Mouse (Mus musculus) midbrain, embryonic 11.5 days (tissue): ENCODE measurements around the gene Hist1h2bh. TPM values are rescaled to one million over a fixed set of nuclear protein-coding genes. Genes with fewer than 3 reads are reported as not detected.
"Not testable (repeated sequence)": the region's sequence is repeated elsewhere in the genome, so short reads cannot be mapped to it uniquely, and the experiment has no call there.

Source experiments
- ATAC-seq: fragments of 200-750 bp; cut with Nextera tagmentation; 2 replicates; pipeline ENCODE4 v1.8.0; 2017; ENCODE audit warnings: moderate TSS enrichment, moderate library complexity; ENCODE audit not compliant: low FRiP score
- DNase-seq: peaks from one replicate; pipeline ENCODE4 v3.0.0; 2015; ENCODE audit warnings: low spot score; ENCODE audit errors: missing footprints
- H3K27ac ChIP-seq: fragments of 300-500 bp; sonication (generic); 2 replicates; pipeline ENCODE4 v1.5.1; 2014; ENCODE audit warnings: low read depth, low read length
- H3K27me3 ChIP-seq: fragments of 300-500 bp; sonication (generic); 2 replicates; pipeline ENCODE4 v1.6.1; 2014; ENCODE audit warnings: mild to moderate bottlenecking, low read length, moderate library complexity, mixed read lengths; ENCODE audit not compliant: control insufficient read depth, insufficient read depth
- H3K36me3 ChIP-seq: fragments of 300-500 bp; sonication (generic); 2 replicates; pipeline ENCODE4 v1.6.1; 2014; ENCODE audit warnings: mild to moderate bottlenecking, low read length, moderate library complexity, mixed read lengths; ENCODE audit not compliant: control insufficient read depth, insufficient read depth
- H3K4me1 ChIP-seq: fragments of 300-500 bp; sonication (generic); 2 replicates; pipeline ENCODE4 v1.6.1; 2014; ENCODE audit warnings: low read length; ENCODE audit not compliant: control insufficient read depth, insufficient read depth
- H3K4me2 ChIP-seq: fragments of 300-500 bp; sonication (generic); 2 replicates; pipeline ENCODE4 v1.6.1; 2014; ENCODE audit warnings: mild to moderate bottlenecking, moderate library complexity
- H3K4me3 ChIP-seq: fragments of 300-500 bp; sonication (generic); 2 replicates; pipeline ENCODE4 v1.5.1; 2014; ENCODE audit warnings: low read depth, low read length
- H3K9ac ChIP-seq: fragments of 300-500 bp; sonication (generic); 2 replicates; pipeline ENCODE4 v1.6.1; 2014; ENCODE audit warnings: low read length
- H3K9me3 ChIP-seq: fragments of 300-500 bp; sonication (generic); 2 replicates; pipeline ENCODE4 v1.6.1; 2016; ENCODE audit warnings: low read length; ENCODE audit not compliant: control insufficient read depth
- whole genome bisulfite sequencing: fragments of 180-500 bp; shearing (Covaris S2); extraction: QIAGEN DNeasy Blood & Tissue Kit; methylation state at CpG from one replicate; pipeline ENCODE4 v1.1.7; 2014; 5-methylcytosine and 5-hydroxymethylcytosine counted together
- polyA plus RNA-seq: library from polyadenylated mRNA; unstranded; fragments of >200 nt; fragmentation: Nextera tagmentation; extraction: Ambion mirVana; gene quantifications from 2 replicates; pipeline ENCODE4 v1.2.1, GENCODE M21; 2014

Hist1h2bh gene
- polyA plus RNA-seq, 1 experiment from 2014 or later: 0.44 TPM

DNA sequence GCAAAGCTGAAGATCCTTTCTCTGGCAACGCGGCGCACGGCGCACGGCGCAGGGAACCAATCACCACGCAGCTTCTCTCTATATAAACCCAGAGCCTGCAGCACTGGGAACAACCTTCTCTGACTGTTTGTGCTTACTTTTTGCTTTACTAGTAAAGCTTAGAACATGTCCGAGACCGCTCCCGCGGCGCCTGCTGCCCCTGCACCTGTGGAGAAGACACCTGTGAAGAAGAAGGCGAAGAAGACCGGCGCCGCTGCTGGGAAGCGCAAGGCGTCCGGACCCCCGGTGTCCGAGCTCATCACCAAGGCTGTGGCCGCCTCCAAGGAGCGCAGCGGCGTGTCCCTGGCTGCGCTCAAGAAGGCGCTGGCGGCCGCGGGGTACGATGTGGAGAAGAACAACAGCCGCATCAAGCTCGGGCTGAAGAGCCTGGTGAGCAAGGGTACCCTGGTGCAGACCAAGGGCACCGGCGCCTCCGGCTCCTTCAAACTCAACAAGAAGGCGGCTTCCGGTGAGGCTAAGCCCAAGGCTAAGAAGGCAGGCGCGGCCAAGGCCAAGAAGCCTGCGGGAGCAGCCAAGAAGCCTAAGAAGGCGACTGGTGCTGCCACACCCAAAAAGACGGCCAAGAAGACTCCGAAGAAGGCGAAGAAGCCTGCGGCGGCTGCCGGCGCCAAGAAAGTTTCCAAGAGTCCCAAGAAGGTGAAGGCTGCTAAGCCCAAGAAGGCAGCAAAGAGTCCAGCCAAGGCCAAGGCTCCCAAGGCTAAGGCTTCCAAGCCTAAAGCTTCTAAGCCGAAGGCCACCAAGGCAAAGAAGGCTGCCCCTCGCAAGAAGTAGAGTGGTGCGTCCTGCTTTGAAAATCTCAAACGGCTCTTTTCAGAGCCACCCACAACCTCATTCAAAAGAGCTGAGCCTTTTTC, 12.0 kb upstream of the Hist1h2bh start:
- WGBS: under 1% methylated on average over 49 of the region's 54 CpGs
- Histone ChIP-seq H3K4me2 (peak overlapping the region; percentile 93), H3K4me1 (peaks cover 9% of the 10 kb centered on the region), H3K36me3 (no peaks in the 10 kb centered on the region), H3K27ac (peak overlapping the region; percentile 98), H3K27me3 (no peaks in the 10 kb centered on the region), H3K4me3 (peak overlapping the region; percentile 57), H3K9ac (peak overlapping the region; percentile 89), H3K9me3 (no peaks in the 10 kb centered on the region)
- DNase-seq (peak; percentile 98), ATAC-seq (peak; percentile 87)

DNA sequence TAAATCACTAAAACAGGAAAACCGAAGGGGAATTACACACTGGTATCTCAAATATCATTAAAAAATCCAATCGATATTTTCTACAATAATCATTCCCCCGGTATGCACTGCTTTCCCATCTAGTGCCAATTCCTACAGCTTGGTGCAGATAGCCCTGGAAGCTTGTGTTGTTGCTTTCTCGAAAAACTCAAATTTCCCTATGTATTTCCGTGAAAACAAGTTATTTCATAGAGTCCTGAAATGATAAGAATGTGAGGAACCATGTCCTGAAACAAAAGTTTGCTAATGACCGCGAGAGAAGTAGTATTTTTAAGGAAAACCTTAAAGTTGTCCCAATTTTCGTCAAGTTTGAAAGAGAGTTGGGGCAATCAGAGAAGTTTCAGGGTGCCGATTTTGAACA, 11.2 kb upstream of the Hist1h2bh start:
- 27% methylated on average over 9 of the region's 9 CpGs for WGBS
- H3K27ac ChIP-seq: peak overlapping the region; percentile 98
- peak; percentile 93 for DNase-seq
- no peaks in the 10 kb centered on the region for H3K36me3 ChIP-seq
- H3K27me3 ChIP-seq: no peaks in the 10 kb centered on the region
- H3K9ac ChIP-seq: peak overlapping the region; percentile 89
- peaks cover 9% of the 10 kb centered on the region for H3K4me1 ChIP-seq
- peak overlapping the region; percentile 57; the same call in 1 of the 2 replicates for H3K4me3 ChIP-seq
- H3K9me3 ChIP-seq: no peaks in the 10 kb centered on the region
- peak overlapping the region; percentile 93 for H3K4me2 ChIP-seq
- ATAC-seq: no peak

DNA sequence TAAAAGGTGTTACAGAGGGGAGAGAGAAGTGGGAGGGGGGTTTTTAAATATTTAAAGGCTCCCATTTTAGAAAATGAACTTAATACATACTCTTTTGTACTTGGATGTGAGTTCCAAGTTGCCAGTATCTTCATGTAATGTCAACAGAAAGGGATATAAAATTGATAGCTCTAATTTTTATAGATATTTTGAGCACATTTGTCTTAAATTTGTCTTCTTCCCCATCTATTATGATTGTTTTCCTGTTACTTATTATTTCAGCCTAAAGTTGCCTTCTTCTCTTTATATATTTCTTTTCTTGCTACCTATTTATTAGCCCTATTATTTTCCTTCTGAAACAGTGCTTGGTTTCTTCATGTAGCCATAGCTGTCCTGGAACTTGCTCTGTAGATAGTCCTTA, 9.8 kb upstream of the Hist1h2bh start, which contains the start of gene Hist1h1d:
Gene Hist1h1d (plus strand): TSS at position 301 of the 400 bp plus-strand sequence.
- DNase-seq (no peak), ATAC-seq (no peak)
- Histone ChIP-seq H3K9ac (peak within 1 kb of the TSS; percentile 89; the same call in 1 of the 2 replicates), H3K4me2 (peak within 1 kb of the TSS; percentile 93; the same call in 1 of the 2 replicates), H3K4me3 (no peak within 1 kb of the TSS), H3K27ac (peak within 1 kb of the TSS; percentile 98), H3K4me1 (peaks cover 9% of the 10 kb centered on the region), H3K27me3 (no peaks in the 10 kb centered on the region), H3K36me3 (no peaks in the 10 kb centered on the region), H3K9me3 (no peaks in the 10 kb centered on the region)

GRCm38 (mm10) chr13:23551931-23552914, 9.0 kb upstream of the Hist1h2bh start:
- Histone ChIP-seq H3K4me1 (peaks cover 9% of the 10 kb centered on the region), H3K4me2 (peak overlapping the region; percentile 51), H3K36me3 (no peaks in the 10 kb centered on the region), H3K27me3 (no peaks in the 10 kb centered on the region), H3K27ac (peak overlapping the region; percentile 90), H3K4me3 (0 out of 2 replicates have a peak overlapping the region, but pooled peaks have one; percentile 32), H3K9ac (peak overlapping the region; percentile 47; the same call in 1 of the 2 replicates), H3K9me3 (no peaks in the 10 kb centered on the region)
- 56% methylated on average over 8 of the region's 8 CpGs for WGBS
- ATAC-seq: no peak
- peak; percentile 91 for DNase-seq

- not testable (repeated sequence) for H3K27me3 ChIP-seq
- H3K4me3 ChIP-seq: peak within 1 kb of the TSS; percentile 32
- under 1% methylated on average over 46 of the region's 47 CpGs for WGBS
Observed at GRCm38 (mm10) chr13:23551146-23551834, 8.1 kb upstream of the Hist1h2bh start, which contains the start of gene Hist1h4f. Gene Hist1h4f (minus strand): TSS chr13:23551648.

GRCm38 (mm10) chr13:23550761-23551145, 7.6 kb upstream of the Hist1h2bh start:
- WGBS: 10% methylated on average over 3 of the region's 3 CpGs
- ATAC-seq (no peak), DNase-seq (peak; percentile 95)
- H3K36me3 ChIP-seq: no peaks in the 10 kb centered on the region
- no peaks in the 10 kb centered on the region for H3K9me3 ChIP-seq
- H3K4me1 ChIP-seq: peaks cover 10% of the 10 kb centered on the region
- peak overlapping the region; percentile 90 for H3K27ac ChIP-seq
- no peaks in the 10 kb centered on the region for H3K27me3 ChIP-seq
- peak overlapping the region; percentile 32 for H3K4me3 ChIP-seq
- peak overlapping the region; percentile 51 for H3K4me2 ChIP-seq
- H3K9ac ChIP-seq: peak overlapping the region; percentile 69

More at GRCm38 (mm10) chr13:23551146-23551834, 8.1 kb upstream of the Hist1h2bh start, which contains the start of gene Hist1h4f:
- peak within 1 kb of the TSS; percentile 69 for H3K9ac ChIP-seq
- peak within 1 kb of the TSS; percentile 51 for H3K4me2 ChIP-seq
- peak within 1 kb of the TSS; percentile 90 for H3K27ac ChIP-seq
- ATAC-seq (peak; percentile 80), DNase-seq (peak; percentile 100)
- not testable (repeated sequence) for H3K36me3 ChIP-seq, H3K4me1 ChIP-seq, H3K9me3 ChIP-seq

GRCm38 (mm10) chr13:23546694-23547093, 3.5 kb upstream of the Hist1h2bh start:
- Histone ChIP-seq H3K27me3 (no peaks in the 10 kb centered on the region), H3K27ac (no peak overlapping the region), H3K4me3 (no peak overlapping the region), H3K4me2 (no peak overlapping the region), H3K9me3 (no peaks in the 10 kb centered on the region), H3K36me3 (no peaks in the 10 kb centered on the region), H3K4me1 (peaks cover 2% of the 10 kb centered on the region; the same call in 1 of the 2 replicates), H3K9ac (no peak overlapping the region)
- DNase-seq (no peak), ATAC-seq (no peak)
- 87% methylated on average over 5 of the region's 5 CpGs for WGBS

GRCm38 (mm10) chr13:23544787-23545120, 1.6 kb upstream of the Hist1h2bh start:
- Histone ChIP-seq H3K4me2 (peak overlapping the region; percentile 39), H3K9ac (peak overlapping the region; percentile 47; the same call in 1 of the 2 replicates), H3K27ac (peak overlapping the region; percentile 83; the same call in 1 of the 2 replicates), H3K4me3 (peak overlapping the region; percentile 39)
- not testable (repeated sequence) for H3K27me3 ChIP-seq, H3K36me3 ChIP-seq, DNase-seq, H3K4me1 ChIP-seq, ATAC-seq, H3K9me3 ChIP-seq
- 0% methylated on average over 11 of the region's 14 CpGs for WGBS
